Mouse (Mus musculus) adrenal gland, adult 10 weeks (tissue): Measurements from ENCODE around the gene Slc15a3. TPM values are rescaled to one million over a fixed set of nuclear protein-coding genes. Genes with fewer than 3 reads are reported as not detected.

Source experiments
- polyA plus RNA-seq: library from polyadenylated mRNA; stranded (reverse); fragments of 350-450 nt; fragmentation: Illumina TruSeq; extraction: RNeasy Lipid Tissue Mini Kit (QIAGEN cat#74804); gene quantifications from one replicate; pipeline ENCODE4 v1.2.3, GENCODE M21; 2014; ENCODE audit warnings: low read depth, low replicate concordance

Slc15a3 gene
- 1.0 TPM for polyA plus RNA-seq

GRCm38 (mm10) chr19:10839010-10839892 is at the start of gene Slc15a3:
Gene Slc15a3, plus strand, starts transcription at chr19:10839727.

GRCm38 (mm10) chr19:10829436-10830175 is 9.9 kb upstream of the Slc15a3 start, which contains the start of gene Cd6:
Gene Cd6, minus strand, starts transcription at chr19:10830058.

GRCm38 (mm10) chr19:10869886-10870527 is 30.5 kb downstream of the Slc15a3 start, which contains the start of gene Tmem132a:
Gene Tmem132a, minus strand, starts transcription at chr19:10869940.

GRCm38 (mm10) chr19:10881426-10882154 is 42.1 kb downstream of the Slc15a3 start, which contains the start of gene Tmem109:
Gene Tmem109, minus strand, starts transcription at chr19:10882001.

GRCm38 (mm10) chr19:10895016-10895528 is 55.5 kb downstream of the Slc15a3 start, which contains the start of gene Prpf19:
Gene Prpf19, plus strand, starts transcription at chr19:10895231.

Other genes starting within 250 kb of the Slc15a3 start
- 103 TPM for gene Ddb1, start 234.4 kb upstream of the Slc15a3 start, polyA plus RNA-seq
- gene Tkfc, start 234.1 kb upstream of the Slc15a3 start, polyA plus RNA-seq: 3.4 TPM
- gene Vwce, start 205.5 kb upstream of the Slc15a3 start, polyA plus RNA-seq: not detected
- gene Pga5, start 161.7 kb upstream of the Slc15a3 start, polyA plus RNA-seq: not detected
- 3.1 TPM for gene Vps37c, start 151.0 kb upstream of the Slc15a3 start, polyA plus RNA-seq
- gene Cd5, start 100.7 kb upstream of the Slc15a3 start, polyA plus RNA-seq: not detected
- not detected for gene Cd6, start 9.7 kb upstream of the Slc15a3 start, polyA plus RNA-seq
- gene Tmem132a, start 30.2 kb downstream of the Slc15a3 start, polyA plus RNA-seq: not detected
- gene Tmem109, start 42.3 kb downstream of the Slc15a3 start, polyA plus RNA-seq: 7.3 TPM
- gene Prpf19, start 55.5 kb downstream of the Slc15a3 start, polyA plus RNA-seq: 81.8 TPM
- not detected for gene Zp1, start 80.9 kb downstream of the Slc15a3 start, polyA plus RNA-seq
- gene Ptgdr2, start 97.4 kb downstream of the Slc15a3 start, polyA plus RNA-seq: not detected
- gene Ccdc86, start 109.5 kb downstream of the Slc15a3 start, polyA plus RNA-seq: 3.3 TPM
- gene Ms4a10, start 134.9 kb downstream of the Slc15a3 start, polyA plus RNA-seq: 4.1 TPM
- gene Ms4a15, start 153.5 kb downstream of the Slc15a3 start, polyA plus RNA-seq: not detected
- gene Ms4a18, start 178.3 kb downstream of the Slc15a3 start, polyA plus RNA-seq: not detected
- 0.93 TPM for gene Ms4a8a, start 241.4 kb downstream of the Slc15a3 start, polyA plus RNA-seq